Mouse (Mus musculus) embryonic facial prominence, embryonic 15.5 days (tissue): ENCODE results near the gene Cwc27. TPM values are rescaled to one million over a fixed set of nuclear protein-coding genes. Genes with fewer than 3 reads are reported as not detected.

Experiments
- ATAC-seq: fragments of 200-750 bp; cut with Nextera tagmentation; 2 replicates; pipeline ENCODE4 v1.8.0; 2017; ENCODE audit warnings: low read depth, moderate TSS enrichment; ENCODE audit not compliant: insufficient number of reproducible peaks, low FRiP score, low TSS enrichment
- H3K27ac ChIP-seq: fragments of 300-500 bp; sonication (generic); replicated peaks from 2 replicates; pipeline ENCODE4 v1.5.1; 2015; ENCODE audit warnings: mild to moderate bottlenecking, inconsistent platforms
- H3K27me3 ChIP-seq: fragments of 300-500 bp; sonication (generic); 2 replicates; pipeline ENCODE4 v1.6.1; 2015; ENCODE audit warnings: inconsistent platforms
- H3K36me3 ChIP-seq: fragments of 300-500 bp; sonication (generic); 2 replicates; pipeline ENCODE4 v1.6.1; 2015; ENCODE audit warnings: mild to moderate bottlenecking, inconsistent platforms
- H3K4me1 ChIP-seq: fragments of 300-500 bp; sonication (generic); 2 replicates; pipeline ENCODE4 v1.6.1; 2015; ENCODE audit warnings: inconsistent platforms
- H3K4me2 ChIP-seq: fragments of 300-500 bp; sonication (generic); replicated peaks from 2 replicates; pipeline ENCODE4 v1.6.1; 2015; ENCODE audit warnings: mild to moderate bottlenecking, inconsistent platforms
- H3K4me3 ChIP-seq: fragments of 300-500 bp; sonication (generic); replicated peaks from 2 replicates; pipeline ENCODE4 v1.5.1; 2015; ENCODE audit warnings: mild to moderate bottlenecking, inconsistent platforms
- H3K9ac ChIP-seq: fragments of 300-500 bp; sonication (generic); 2 replicates; pipeline ENCODE4 v1.6.1; 2015; ENCODE audit warnings: inconsistent platforms
- H3K9me3 ChIP-seq: fragments of 300-500 bp; sonication (generic); replicated peaks from 2 replicates; pipeline ENCODE4 v1.6.1; 2016; ENCODE audit warnings: inconsistent platforms
- WGBS: fragments of 180-500 bp; shearing (Covaris S2); methylation state at CpG from one replicate; pipeline ENCODE4 v1.1.7; 2015; 5-methylcytosine and 5-hydroxymethylcytosine counted together
- polyA plus RNA-seq: library from polyadenylated mRNA; unstranded; fragments of >200 nt; fragmentation: Nextera tagmentation; extraction: Ambion mirVana; gene quantifications from 2 replicates; pipeline ENCODE4 v1.2.1, GENCODE M21; 2015

The Cwc27 gene
- polyA plus RNA-seq, 1 experiment from 2014 or later, result 23.4 TPM

- 85% methylated on average over 1 of the region's 1 CpGs for WGBS
- Histone ChIP-seq H3K27ac (no peak overlapping the region), H3K9me3 (no peaks in the 10 kb centered on the region), H3K9ac (no peak overlapping the region), H3K27me3 (no peaks in the 10 kb centered on the region), H3K4me3 (no peak overlapping the region), H3K4me1 (no peaks in the 10 kb centered on the region), H3K36me3 (no peaks in the 10 kb centered on the region), H3K4me2 (no peak overlapping the region)
- ATAC-seq, result no peak
These were observed 172.8 kb downstream of the Cwc27 start for GRCm38 (mm10) chr13:104644185-104644584.

DNA sequence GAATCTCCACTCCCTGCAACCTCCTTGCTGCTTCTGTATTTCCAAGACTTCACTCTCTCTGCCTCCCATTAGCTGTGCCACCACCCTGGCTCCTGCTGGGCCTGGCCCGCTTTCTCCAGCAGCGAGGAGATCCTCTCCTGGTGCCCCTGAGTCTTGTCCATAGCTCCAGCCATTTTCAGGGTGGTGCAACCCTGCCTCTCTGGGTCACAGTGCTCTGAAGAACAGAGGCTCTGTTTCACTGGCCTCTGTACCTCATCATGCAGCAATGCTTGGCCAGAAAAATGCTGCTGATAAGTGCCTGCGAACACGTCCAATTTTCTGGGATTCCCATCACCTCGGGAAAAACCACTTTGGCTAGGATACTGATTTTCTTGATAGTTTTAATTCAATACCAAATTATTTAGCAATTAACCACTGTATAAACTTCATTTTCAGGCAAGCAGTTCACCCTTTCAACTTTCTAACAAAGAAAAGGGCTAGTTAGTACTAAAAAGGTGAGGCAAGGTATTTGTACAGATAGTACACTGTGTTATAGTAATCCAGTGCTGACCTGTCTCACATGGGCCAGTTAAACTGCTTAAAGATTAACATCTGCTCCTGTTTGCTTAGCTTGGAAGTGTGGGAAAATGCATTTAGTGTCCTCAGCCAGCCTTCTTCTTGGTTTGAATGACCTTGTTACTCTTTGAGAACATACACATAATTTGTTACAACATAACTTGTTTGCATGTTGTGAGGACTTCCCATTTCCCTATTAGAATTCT, 176.1 kb downstream of the Cwc27 start:
- H3K9me3 ChIP-seq, result no peaks in the 10 kb centered on the region
- WGBS, result 74% methylated on average over 5 of the region's 5 CpGs
- no peaks in the 10 kb centered on the region for H3K27me3 ChIP-seq
- no peak overlapping the region for H3K27ac ChIP-seq
- H3K36me3 ChIP-seq, result no peaks in the 10 kb centered on the region
- H3K9ac ChIP-seq, result no peak overlapping the region
- no peak for ATAC-seq
- no peak overlapping the region for H3K4me3 ChIP-seq
- no peaks in the 10 kb centered on the region for H3K4me1 ChIP-seq
- no peak overlapping the region for H3K4me2 ChIP-seq

DNA sequence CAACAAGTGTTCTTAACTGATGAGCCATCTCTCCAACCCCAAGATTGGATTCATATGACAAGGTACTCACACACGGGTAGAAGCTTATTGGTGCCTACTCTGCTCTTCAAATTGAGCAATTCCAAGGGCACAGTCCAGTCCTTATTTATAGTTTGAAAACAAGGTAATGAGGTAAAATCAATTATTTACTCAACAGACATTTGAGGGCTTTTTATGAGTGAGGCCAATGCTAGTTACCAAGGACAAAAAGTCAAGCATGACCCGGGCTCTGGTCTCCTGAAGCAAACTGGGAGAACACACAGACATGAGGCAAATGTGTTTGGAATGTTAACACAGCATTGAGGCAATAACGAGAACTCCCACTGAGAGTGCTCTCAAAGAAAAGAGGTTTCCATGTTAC, 178.0 kb downstream of the Cwc27 start:
- 93% methylated on average over 3 of the region's 3 CpGs for WGBS
- H3K9me3 ChIP-seq, result no peaks in the 10 kb centered on the region
- no peak overlapping the region for H3K9ac ChIP-seq
- H3K4me1 ChIP-seq, result no peaks in the 10 kb centered on the region
- no peak overlapping the region for H3K4me2 ChIP-seq
- no peak for ATAC-seq
- H3K4me3 ChIP-seq, result no peak overlapping the region
- no peak overlapping the region for H3K27ac ChIP-seq
- no peaks in the 10 kb centered on the region for H3K36me3 ChIP-seq
- H3K27me3 ChIP-seq, result no peaks in the 10 kb centered on the region

GRCm38 (mm10) chr13:104635965-104636462, 180.9 kb downstream of the Cwc27 start:
- Histone ChIP-seq H3K36me3 (no peaks in the 10 kb centered on the region), H3K4me1 (peaks cover 11% of the 10 kb centered on the region), H3K4me2 (no peak overlapping the region), H3K27ac (no peak overlapping the region), H3K9ac (no peak overlapping the region), H3K4me3 (no peak overlapping the region), H3K27me3 (no peaks in the 10 kb centered on the region), H3K9me3 (no peaks in the 10 kb centered on the region)
- 84% methylated on average over 6 of the region's 6 CpGs for WGBS
- no peak for ATAC-seq

GRCm38 (mm10) chr13:104634708-104635107, 182.2 kb downstream of the Cwc27 start:
- no peak overlapping the region for H3K4me3 ChIP-seq
- H3K9ac ChIP-seq, result no peak overlapping the region
- H3K27me3 ChIP-seq, result no peaks in the 10 kb centered on the region
- no peaks in the 10 kb centered on the region for H3K9me3 ChIP-seq
- peaks cover 11% of the 10 kb centered on the region for H3K4me1 ChIP-seq
- 0 out of 2 replicates have a peak, but pooled peaks cover 4% of the 10 kb centered on the region for H3K36me3 ChIP-seq
- WGBS, result 58% methylated on average over 2 of the region's 2 CpGs
- no peak for ATAC-seq
- H3K4me2 ChIP-seq, result no peak overlapping the region
- H3K27ac ChIP-seq, result no peak overlapping the region

DNA sequence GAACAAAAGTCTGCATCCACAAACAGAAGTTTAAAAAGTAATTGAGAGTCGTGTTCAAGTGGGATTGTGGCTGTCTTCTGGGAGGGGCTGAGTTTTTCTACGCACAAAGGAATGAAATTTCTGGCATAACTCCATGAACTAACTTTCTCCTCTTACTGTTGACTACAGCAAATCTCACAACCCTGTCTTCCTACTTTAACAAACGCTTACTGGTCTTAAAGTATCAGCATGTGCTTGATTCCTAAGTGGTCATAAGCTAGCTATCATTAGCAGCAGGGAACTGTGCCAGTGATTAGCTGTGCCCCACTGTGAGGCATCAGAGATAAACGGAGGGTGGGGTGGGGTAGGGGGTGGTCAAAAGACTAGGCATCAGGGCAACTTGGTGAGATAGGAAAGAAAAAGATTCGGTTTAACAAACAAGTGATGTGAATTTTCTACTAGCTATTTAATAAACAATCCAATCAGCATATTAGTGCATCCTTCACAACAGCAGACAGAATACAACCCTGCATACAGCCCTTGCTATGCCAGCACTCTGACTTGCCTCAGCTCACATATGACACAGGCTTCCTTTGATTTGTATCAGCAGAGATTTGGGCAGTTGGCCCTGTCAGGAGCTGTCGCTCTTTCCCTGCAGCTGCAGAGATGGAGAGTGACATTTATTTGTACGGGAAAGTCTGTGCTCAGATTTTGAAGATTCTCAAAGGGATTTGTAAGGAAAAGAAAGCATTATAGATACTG, 184.3 kb downstream of the Cwc27 start:
- Histone ChIP-seq H3K4me3 (no peak overlapping the region), H3K9me3 (no peaks in the 10 kb centered on the region), H3K9ac (no peak overlapping the region), H3K4me2 (no peak overlapping the region), H3K27ac (no peak overlapping the region), H3K4me1 (peaks cover 11% of the 10 kb centered on the region), H3K27me3 (no peaks in the 10 kb centered on the region), H3K36me3 (0 out of 2 replicates have a peak, but pooled peaks cover 4% of the 10 kb centered on the region)
- no peak for ATAC-seq
- 36% methylated on average over 7 of the region's 7 CpGs for WGBS

GRCm38 (mm10) chr13:104631621-104632205, 185.2 kb downstream of the Cwc27 start:
- H3K4me3 ChIP-seq, result no peak overlapping the region
- H3K27me3 ChIP-seq, result no peaks in the 10 kb centered on the region
- no peak overlapping the region for H3K9ac ChIP-seq
- no peak overlapping the region for H3K4me2 ChIP-seq
- H3K4me1 ChIP-seq, result peaks cover 11% of the 10 kb centered on the region
- ATAC-seq, result no peak; the same call in 1 of the 2 replicates
- WGBS, result 73% methylated on average over 7 of the region's 7 CpGs
- H3K36me3 ChIP-seq, result 0 out of 2 replicates have a peak, but pooled peaks cover 4% of the 10 kb centered on the region
- H3K9me3 ChIP-seq, result no peaks in the 10 kb centered on the region
- no peak overlapping the region; the same call in 1 of the 2 replicates for H3K27ac ChIP-seq

- Histone ChIP-seq H3K9ac (no peak overlapping the region), H3K4me1 (peaks cover 11% of the 10 kb centered on the region), H3K27me3 (no peaks in the 10 kb centered on the region), H3K9me3 (no peaks in the 10 kb centered on the region), H3K27ac (no peak overlapping the region), H3K36me3 (0 out of 2 replicates have a peak, but pooled peaks cover 4% of the 10 kb centered on the region), H3K4me2 (no peak overlapping the region), H3K4me3 (no peak overlapping the region)
- 84% methylated on average over 5 of the region's 5 CpGs for WGBS
- ATAC-seq, result no peak
These were observed 186.1 kb downstream of the Cwc27 start for GRCm38 (mm10) chr13:104630808-104631207.

GRCm38 (mm10) chr13:104629621-104630020, 187.3 kb downstream of the Cwc27 start:
- Histone ChIP-seq H3K9me3 (no peaks in the 10 kb centered on the region), H3K27me3 (no peaks in the 10 kb centered on the region), H3K4me2 (no peak overlapping the region), H3K4me3 (no peak overlapping the region), H3K36me3 (0 out of 2 replicates have a peak, but pooled peaks cover 4% of the 10 kb centered on the region), H3K4me1 (peaks cover 11% of the 10 kb centered on the region), H3K27ac (no peak overlapping the region), H3K9ac (no peak overlapping the region)
- no peak for ATAC-seq
- 74% methylated on average over 11 of the region's 11 CpGs for WGBS

DNA sequence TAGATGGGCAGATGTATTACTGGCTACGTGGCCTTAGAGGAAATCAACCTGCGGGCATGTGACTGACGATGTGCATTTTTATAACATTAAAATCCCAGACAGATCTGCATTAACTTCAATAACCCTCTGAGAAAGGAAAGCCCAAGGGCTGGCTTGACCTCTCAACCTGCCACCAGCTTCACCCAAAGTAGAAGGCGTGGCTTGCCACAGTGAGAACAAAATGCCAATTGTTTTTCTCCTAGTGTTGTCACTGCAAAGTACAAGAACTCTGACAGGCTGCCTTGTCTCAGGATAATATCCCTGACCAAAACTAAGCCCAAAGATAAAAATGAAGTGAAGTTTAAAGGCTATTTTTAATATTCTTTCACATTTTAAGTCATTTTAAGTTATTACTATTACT, 188.9 kb downstream of the Cwc27 start:
- no peaks in the 10 kb centered on the region for H3K27me3 ChIP-seq
- WGBS, result 52% methylated on average over 4 of the region's 4 CpGs
- no peak overlapping the region for H3K9ac ChIP-seq
- 0 out of 2 replicates have a peak, but pooled peaks cover 4% of the 10 kb centered on the region for H3K36me3 ChIP-seq
- peaks cover 11% of the 10 kb centered on the region for H3K4me1 ChIP-seq
- no peak for ATAC-seq
- no peak overlapping the region for H3K27ac ChIP-seq
- no peaks in the 10 kb centered on the region for H3K9me3 ChIP-seq
- no peak overlapping the region for H3K4me3 ChIP-seq
- no peak overlapping the region for H3K4me2 ChIP-seq
